Mouse (Mus musculus) bone marrow macrophage, adult 2 months (primary cell): ENCODE results near the gene C1ql1.

Source experiments
- CTCF ChIP-seq: IDR thresholded peaks from 2 replicates; pipeline ENCODE4 v1.5.1; 2012; ENCODE audit warnings: low read depth, mild to moderate bottlenecking, low read length, moderate library complexity
- POLR2A ChIP-seq: IDR thresholded peaks from 2 replicates; pipeline ENCODE4 v1.6.1; 2012; ENCODE audit warnings: mild to moderate bottlenecking, low read depth, low read length, borderline replicate concordance

- no peak for TF ChIP-seq CTCF
- TF ChIP-seq POLR2A: no peak
Observed at GRCm38 (mm10) chr11:102945306-102946264, 903 bp downstream of the C1ql1 start.
